Mouse (Mus musculus): ENCODE measurements around the gene C2cd6. TPM values are rescaled to one million over a fixed set of nuclear protein-coding genes. Genes with fewer than 3 reads are reported as not detected.

Gene C2cd6
- polyA plus RNA-seq, 1 experiment from 2014 or later: 0.09 TPM

DNA sequence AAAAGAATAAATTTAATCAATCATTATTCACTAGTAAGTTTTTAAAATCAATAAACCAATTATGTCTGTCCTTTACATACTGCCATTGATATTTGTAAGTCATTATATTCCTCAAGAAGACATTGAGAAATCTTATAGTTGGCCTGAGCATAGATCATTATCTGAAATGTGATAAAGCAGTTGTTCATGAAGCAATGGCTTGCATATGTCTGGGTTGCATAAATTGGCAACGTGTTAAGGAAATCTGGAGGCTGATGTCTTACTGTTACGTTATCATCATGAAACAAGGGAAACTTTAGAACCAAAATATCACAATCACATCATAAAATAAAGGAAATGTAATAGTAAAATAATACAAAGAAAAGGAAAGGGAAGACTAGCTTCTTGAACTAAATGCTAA lies 43.4 kb downstream of the C2cd6 start:
- no peaks in the 10 kb centered on the region for H3K36me3 ChIP-seq (replicated peaks)
- no peaks in the 10 kb centered on the region for H3K4me1 ChIP-seq
- H3K4me3 ChIP-seq: no peak overlapping the region
- H3K9me3 ChIP-seq: no peaks in the 10 kb centered on the region
- DNase-seq (ENCODE audit: extremely low spot score, low spot score): no peak
- no peak overlapping the region for H3K27ac ChIP-seq
- WGBS: 82% methylated on average over 2 of the region's 2 CpGs
- no peaks in the 10 kb centered on the region for H3K27me3 ChIP-seq (ENCODE audit: poor library complexity, severe bottlenecking)

DNA sequence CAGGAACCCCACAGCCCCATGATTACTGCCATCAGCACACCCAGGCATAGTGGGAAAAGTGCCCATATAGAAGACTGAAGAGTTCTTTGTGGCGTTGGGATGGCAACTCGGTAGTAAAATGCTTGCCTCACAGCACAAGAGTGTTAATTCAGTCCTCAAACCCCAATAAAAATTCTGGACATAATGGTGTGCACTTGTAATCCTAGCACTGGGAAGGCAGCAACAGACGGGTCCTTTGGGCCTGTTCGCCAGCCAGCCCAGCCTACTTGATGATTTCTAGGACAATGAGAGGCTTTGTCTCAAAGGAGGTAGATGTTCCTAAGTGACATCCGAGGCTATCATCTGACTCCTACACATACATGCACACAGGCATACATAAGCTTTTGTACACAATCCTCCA lies 57.0 kb downstream of the C2cd6 start:
- Histone ChIP-seq H3K4me3 (no peak overlapping the region), H3K9me3 (no peaks in the 10 kb centered on the region), H3K36me3 (replicated peaks) (no peaks in the 10 kb centered on the region), H3K27me3 (ENCODE audit: poor library complexity, severe bottlenecking) (no peaks in the 10 kb centered on the region), H3K4me1 (no peaks in the 10 kb centered on the region), H3K27ac (no peak overlapping the region)
- no peak for DNase-seq (ENCODE audit: extremely low spot score, low spot score)
- 84% methylated on average over 5 of the region's 5 CpGs for WGBS

DNA sequence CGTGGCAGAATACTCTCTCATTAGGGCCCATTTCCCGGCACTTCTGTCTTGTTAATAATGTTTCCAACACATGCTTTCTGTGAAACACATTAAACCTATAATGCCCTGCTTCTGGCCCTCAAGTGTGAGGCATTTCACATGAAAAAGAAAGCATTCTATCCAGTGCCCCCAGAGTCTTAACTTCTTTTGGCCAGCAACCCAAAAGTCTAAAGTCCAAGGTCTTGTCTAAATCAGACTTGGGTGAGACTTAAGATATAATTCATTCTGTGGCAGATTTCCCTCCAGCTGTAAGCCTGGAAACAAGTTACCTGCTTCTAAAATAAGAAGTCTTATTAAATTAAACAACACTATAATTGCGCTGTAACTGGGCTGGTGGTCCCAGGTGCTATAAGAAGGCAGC lies 73.1 kb downstream of the C2cd6 start:
- Histone ChIP-seq H3K9me3 (no peaks in the 10 kb centered on the region), H3K27me3 (ENCODE audit: poor library complexity, severe bottlenecking) (no peaks in the 10 kb centered on the region), H3K36me3 (replicated peaks) (no peaks in the 10 kb centered on the region), H3K4me1 (no peaks in the 10 kb centered on the region), H3K4me3 (no peak overlapping the region), H3K27ac (no peak overlapping the region)
- DNase-seq (ENCODE audit: extremely low spot score, low spot score): no peak
- WGBS: 87% methylated on average over 3 of the region's 3 CpGs

DNA sequence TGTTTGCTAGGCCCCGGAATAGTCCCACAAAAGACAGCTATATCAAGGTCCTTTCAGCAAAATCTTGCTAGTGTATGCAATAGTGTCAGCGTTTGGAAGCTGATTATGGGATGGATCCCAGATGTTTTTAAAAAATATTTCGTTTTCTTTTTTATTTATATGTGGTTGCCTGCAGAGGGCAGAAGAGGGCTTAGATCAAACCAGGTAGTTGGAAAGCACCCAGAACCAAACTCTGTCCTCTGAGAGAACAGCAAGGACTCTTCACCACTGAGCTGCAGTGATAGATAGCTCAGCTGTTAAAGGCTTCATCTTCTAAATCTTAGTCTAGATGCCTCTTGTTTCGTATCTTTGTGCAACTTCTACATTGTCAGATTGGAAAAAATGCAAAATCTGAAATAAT lies 85.5 kb downstream of the C2cd6 start:
- H3K36me3 ChIP-seq (replicated peaks): no peaks in the 10 kb centered on the region
- H3K4me1 ChIP-seq: no peaks in the 10 kb centered on the region
- no peaks in the 10 kb centered on the region for H3K9me3 ChIP-seq
- no peak overlapping the region for H3K27ac ChIP-seq
- no peak for DNase-seq (ENCODE audit: extremely low spot score, low spot score)
- no peak overlapping the region for H3K4me3 ChIP-seq
- no peaks in the 10 kb centered on the region for H3K27me3 ChIP-seq (ENCODE audit: poor library complexity, severe bottlenecking)
- 49% methylated on average over 4 of the region's 4 CpGs for WGBS

Other genes starting within 250 kb of the C2cd6 start
- 7.5 and 8.6 TPM in 2 replicates for gene Trak2, start 121.5 kb downstream of the C2cd6 start, polyA plus RNA-seq (2016; fragmentation: Nextera tagmentation; extraction: Ambion mirVana)
- 27.6 and 29.6 TPM in 2 replicates for gene Stradb, start 121.4 kb downstream of the C2cd6 start, polyA plus RNA-seq (2016; fragmentation: Nextera tagmentation; extraction: Ambion mirVana)
- gene Tmem237, start 25.5 kb upstream of the C2cd6 start, polyA plus RNA-seq (2016; fragmentation: Nextera tagmentation; extraction: Ambion mirVana): 49.1 and 51.8 TPM in 2 replicates
- 0.14 and 0.20 TPM in 2 replicates for gene Mpp4, start 68.5 kb upstream of the C2cd6 start, polyA plus RNA-seq (2016; fragmentation: Nextera tagmentation; extraction: Ambion mirVana)
- 16.3 and 17.4 TPM in 2 replicates for gene Als2, start 142.3 kb upstream of the C2cd6 start, polyA plus RNA-seq (2016; fragmentation: Nextera tagmentation; extraction: Ambion mirVana)
- 0.29 and 0.73 TPM in 2 replicates for gene Cdk15, start 162.0 kb upstream of the C2cd6 start, polyA plus RNA-seq (2016; fragmentation: Nextera tagmentation; extraction: Ambion mirVana)